Mouse (Mus musculus) heart, embryonic 16.5 days (tissue): ENCODE results near the gene Wdtc1. TPM values are rescaled to one million over a fixed set of nuclear protein-coding genes. Genes with fewer than 3 reads are reported as not detected.

Experiments
- ATAC-seq: fragments of 200-750 bp; cut with Nextera tagmentation; replicated peaks from 2 replicates; pipeline ENCODE4 v1.8.0; 2017; ENCODE audit warnings: moderate number of reproducible peaks; ENCODE audit not compliant: insufficient read depth, low FRiP score; ENCODE audit errors: extremely low read depth
- H3K27ac ChIP-seq: fragments of 300-500 bp; sonication (generic); 2 replicates; pipeline ENCODE4 v1.5.1; 2014; ENCODE audit warnings: mild to moderate bottlenecking, low read length, control low read depth, moderate library complexity
- H3K27me3 ChIP-seq: fragments of 300-500 bp; sonication (generic); 2 replicates; pipeline ENCODE4 v1.6.1; 2014; ENCODE audit warnings: low read length, mixed read lengths; ENCODE audit not compliant: control insufficient read depth, insufficient read depth
- H3K36me3 ChIP-seq: fragments of 300-500 bp; sonication (generic); 2 replicates; pipeline ENCODE4 v1.6.1; 2014; ENCODE audit not compliant: control insufficient read depth, insufficient read depth
- H3K4me1 ChIP-seq: fragments of 300-500 bp; sonication (generic); 2 replicates; pipeline ENCODE4 v1.6.1; 2014; ENCODE audit warnings: low read length, mixed read lengths; ENCODE audit not compliant: control insufficient read depth, insufficient read depth
- H3K4me2 ChIP-seq: fragments of 300-500 bp; sonication (generic); 2 replicates; pipeline ENCODE4 v1.6.1; 2014; ENCODE audit warnings: low read depth, mild to moderate bottlenecking, control low read depth, low read length
- H3K4me3 ChIP-seq: fragments of 300-500 bp; sonication (generic); 2 replicates; pipeline ENCODE4 v1.5.1; 2014; ENCODE audit warnings: mild to moderate bottlenecking, control low read depth, low read length
- H3K9ac ChIP-seq: fragments of 300-500 bp; sonication (generic); 2 replicates; pipeline ENCODE4 v1.6.1; 2014; ENCODE audit warnings: low read length, control low read depth
- H3K9me3 ChIP-seq: fragments of 300-500 bp; sonication (generic); replicated peaks from 2 replicates; pipeline ENCODE4 v1.6.1; 2016; ENCODE audit warnings: low read length; ENCODE audit not compliant: control insufficient read depth
- WGBS: fragments of 180-500 bp; shearing (Covaris S2); extraction: QIAGEN DNeasy Blood & Tissue Kit; methylation state at CpG from one replicate; pipeline ENCODE4 v1.1.7; 2014; 5-methylcytosine and 5-hydroxymethylcytosine counted together
- polyA plus RNA-seq: library from polyadenylated mRNA; unstranded; fragments of >200 nt; fragmentation: Nextera tagmentation; extraction: Ambion mirVana; gene quantifications from 2 replicates; pipeline ENCODE4 v1.2.1, GENCODE M21; 2015

The Wdtc1 gene
- polyA plus RNA-seq, 1 experiment from 2014 or later = 13.7 TPM

DNA sequence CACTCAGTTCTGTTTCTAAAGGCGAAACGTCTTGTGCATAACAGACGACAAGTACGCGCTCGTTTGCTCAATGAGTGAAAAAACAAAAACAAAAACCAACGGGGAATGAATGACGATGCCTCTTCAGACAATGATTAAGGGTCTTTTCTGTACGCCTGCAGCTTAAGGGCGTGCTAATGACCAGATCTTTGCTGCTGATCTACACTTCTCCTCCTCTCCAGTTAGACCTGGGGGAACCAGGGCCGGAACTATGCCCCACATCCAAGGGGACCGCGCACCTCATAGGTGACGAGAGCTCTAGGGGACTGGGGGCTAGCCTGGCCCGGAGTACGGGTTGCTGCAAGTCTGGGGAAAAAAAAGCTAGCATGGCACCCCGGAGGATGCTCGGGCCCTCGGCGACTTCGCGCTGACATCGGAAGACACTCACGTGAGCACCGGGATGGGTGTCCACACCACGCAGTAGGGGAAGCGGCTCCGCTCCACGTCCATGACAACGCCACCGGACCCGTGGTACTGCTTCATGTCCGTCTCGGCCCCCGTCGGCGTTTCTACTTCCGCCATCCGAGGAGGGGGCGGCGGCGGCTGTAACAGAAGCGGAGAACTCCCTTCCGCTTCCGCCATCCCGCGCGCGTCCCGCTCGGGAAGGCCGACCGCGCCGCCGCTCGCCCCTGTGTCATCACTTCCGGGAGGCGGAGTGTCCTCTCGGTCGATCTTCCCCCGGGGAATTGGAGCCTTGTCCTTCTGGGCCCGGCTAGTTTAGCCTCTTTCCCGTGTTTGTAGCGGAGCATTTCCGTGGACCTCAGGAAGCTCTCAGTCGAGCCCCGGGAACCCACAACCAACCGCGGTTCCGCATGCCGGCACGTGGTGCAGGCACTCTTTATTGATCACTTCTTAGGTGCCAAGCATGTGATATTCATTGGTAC lies 75.9 kb downstream of the Wdtc1 start, which contains the start of gene Tmem222:
Gene Tmem222, minus strand, starts transcription at position 689 of the 923 bp plus-strand sequence.
- Histone ChIP-seq H3K9ac (peak within 1 kb of the TSS; percentile 89), H3K9me3 (no peaks in the 10 kb centered on the region), H3K4me2 (peak within 1 kb of the TSS; percentile 88), H3K27ac (peak within 1 kb of the TSS; percentile 86), H3K4me3 (peak within 1 kb of the TSS; percentile 85), H3K36me3 (no peaks in the 10 kb centered on the region; the same call in 1 of the 2 replicates), H3K4me1 (peaks cover 27% of the 10 kb centered on the region), H3K27me3 (no peaks in the 10 kb centered on the region)
- WGBS = under 1% methylated on average over 72 of the region's 73 CpGs
- ATAC-seq = peak; percentile 94

- no peak for ATAC-seq
- Histone ChIP-seq H3K4me3 (no peak overlapping the region), H3K27ac (no peak overlapping the region), H3K4me2 (no peak overlapping the region), H3K9ac (no peak overlapping the region), H3K27me3 (no peaks in the 10 kb centered on the region), H3K36me3 (peaks cover 29% of the 10 kb centered on the region), H3K4me1 (peaks cover 5% of the 10 kb centered on the region), H3K9me3 (no peaks in the 10 kb centered on the region)
- 83% methylated on average over 9 of the region's 9 CpGs for WGBS
These were observed 82.4 kb downstream of the Wdtc1 start for GRCm38 (mm10) chr4:133270929-133271328.

GRCm38 (mm10) chr4:133269596-133269995 lies 83.7 kb downstream of the Wdtc1 start:
- 72% methylated on average over 3 of the region's 3 CpGs for WGBS
- Histone ChIP-seq H3K4me2 (no peak overlapping the region), H3K9ac (no peak overlapping the region), H3K36me3 (peaks cover 39% of the 10 kb centered on the region), H3K9me3 (no peaks in the 10 kb centered on the region), H3K27ac (0 out of 2 replicates have a peak overlapping the region, but pooled peaks have one; percentile 19), H3K4me1 (peaks cover 4% of the 10 kb centered on the region; the same call in 1 of the 2 replicates), H3K4me3 (no peak overlapping the region), H3K27me3 (no peaks in the 10 kb centered on the region)
- ATAC-seq = no peak

DNA sequence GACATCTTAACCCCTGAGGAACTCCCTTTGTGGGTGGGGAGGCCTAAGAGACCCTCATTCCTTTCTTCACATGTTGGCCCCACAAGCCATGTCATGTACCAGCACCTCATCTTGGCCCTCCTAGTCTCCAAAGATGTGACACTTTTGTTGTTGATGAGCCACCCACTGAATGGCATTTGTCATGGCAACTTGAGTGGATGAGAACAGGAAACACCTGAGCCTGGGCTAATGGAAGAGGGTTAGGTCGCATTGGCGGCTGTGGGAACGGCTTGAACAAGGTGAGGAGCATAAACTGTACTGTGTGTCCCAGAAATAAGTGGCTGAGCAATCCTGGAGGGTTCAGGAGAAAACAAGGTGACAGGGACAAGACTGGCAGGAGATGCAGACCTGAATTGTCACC lies 84.3 kb downstream of the Wdtc1 start:
- ATAC-seq = no peak
- no peaks in the 10 kb centered on the region for H3K27me3 ChIP-seq
- no peak overlapping the region for H3K9ac ChIP-seq
- no peak overlapping the region for H3K27ac ChIP-seq
- H3K9me3 ChIP-seq = no peaks in the 10 kb centered on the region
- 87% methylated on average over 3 of the region's 3 CpGs for WGBS
- no peak overlapping the region for H3K4me2 ChIP-seq
- H3K36me3 ChIP-seq = peaks cover 43% of the 10 kb centered on the region
- H3K4me1 ChIP-seq = peaks cover 4% of the 10 kb centered on the region; the same call in 1 of the 2 replicates
- no peak overlapping the region for H3K4me3 ChIP-seq

DNA sequence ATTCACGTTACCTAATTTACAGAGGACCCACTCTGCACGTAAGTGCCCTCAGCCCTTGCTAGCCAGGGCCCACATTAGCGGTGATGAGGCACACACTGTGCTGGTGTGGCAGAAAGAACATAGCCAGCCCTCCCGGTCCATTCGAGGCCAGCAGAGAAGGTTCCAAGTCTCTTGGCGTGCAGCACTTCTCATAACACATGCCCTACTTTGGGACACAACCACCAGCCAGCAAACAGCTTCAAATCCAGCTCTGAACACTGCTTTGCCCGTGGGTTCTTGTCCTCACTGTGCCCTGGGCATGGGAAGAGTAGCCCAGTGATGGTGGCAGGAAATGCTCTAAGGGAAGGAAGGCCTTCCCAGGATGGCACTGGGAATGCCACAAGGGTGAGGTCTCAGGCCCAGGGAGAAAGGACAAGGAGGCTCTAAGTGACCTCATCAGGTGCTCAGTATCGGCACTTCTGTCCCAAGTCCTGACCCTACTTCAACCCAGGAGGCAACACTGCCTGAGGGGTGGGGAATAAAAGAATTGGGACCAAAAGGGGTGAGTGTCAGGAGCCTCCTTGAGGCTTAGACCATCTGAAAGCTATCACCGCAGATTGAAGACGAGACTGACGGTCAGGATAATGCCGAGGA lies 86.9 kb downstream of the Wdtc1 start:
- no peak for ATAC-seq
- 92% methylated on average over 12 of the region's 12 CpGs for WGBS

DNA sequence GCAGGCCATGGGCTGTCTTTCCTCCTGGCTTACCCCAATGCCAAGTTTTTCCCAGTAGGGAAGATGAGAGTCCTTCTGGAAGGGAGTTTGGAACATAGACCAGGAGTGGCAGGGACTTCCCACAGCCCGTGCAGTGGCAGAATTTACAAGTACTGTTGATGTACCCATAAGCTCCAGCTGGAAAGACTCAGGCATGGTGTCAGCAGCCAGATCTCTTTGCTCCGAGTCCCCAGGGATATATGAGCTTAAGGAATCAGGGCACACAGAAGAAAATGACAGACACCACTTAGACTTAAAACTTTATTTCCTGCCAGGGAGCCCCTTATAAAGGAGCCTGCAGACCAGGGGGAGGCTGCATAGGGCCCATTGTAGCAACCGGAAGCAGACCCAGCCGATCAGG lies 87.5 kb downstream of the Wdtc1 start:
- H3K9me3 ChIP-seq = no peaks in the 10 kb centered on the region
- no peak overlapping the region for H3K4me2 ChIP-seq
- 79% methylated on average over 4 of the region's 4 CpGs for WGBS
- ATAC-seq = no peak
- H3K36me3 ChIP-seq = peaks cover 43% of the 10 kb centered on the region
- H3K4me1 ChIP-seq = peaks cover 4% of the 10 kb centered on the region; the same call in 1 of the 2 replicates
- no peak overlapping the region for H3K27ac ChIP-seq
- H3K9ac ChIP-seq = no peak overlapping the region
- H3K4me3 ChIP-seq = no peak overlapping the region
- H3K27me3 ChIP-seq = no peaks in the 10 kb centered on the region

More for the DNA sequence above, 86.9 kb downstream of the Wdtc1 start:
- peaks cover 4% of the 10 kb centered on the region; the same call in 1 of the 2 replicates for H3K4me1 ChIP-seq
- H3K27ac ChIP-seq = no peak overlapping the region
- H3K4me2 ChIP-seq = no peak overlapping the region
- no peaks in the 10 kb centered on the region for H3K27me3 ChIP-seq
- no peak overlapping the region for H3K4me3 ChIP-seq
- no peaks in the 10 kb centered on the region for H3K9me3 ChIP-seq
- H3K9ac ChIP-seq = no peak overlapping the region
- H3K36me3 ChIP-seq = peaks cover 43% of the 10 kb centered on the region

GRCm38 (mm10) chr4:133265297-133265696 lies 88.0 kb downstream of the Wdtc1 start:
- ATAC-seq = no peak
- no peaks in the 10 kb centered on the region for H3K9me3 ChIP-seq
- no peak overlapping the region for H3K4me3 ChIP-seq
- WGBS = 87% methylated on average over 3 of the region's 3 CpGs
- no peaks in the 10 kb centered on the region for H3K27me3 ChIP-seq
- H3K9ac ChIP-seq = no peak overlapping the region
- H3K27ac ChIP-seq = no peak overlapping the region
- H3K4me2 ChIP-seq = no peak overlapping the region
- peaks cover 43% of the 10 kb centered on the region for H3K36me3 ChIP-seq
- peaks cover 4% of the 10 kb centered on the region; the same call in 1 of the 2 replicates for H3K4me1 ChIP-seq

DNA sequence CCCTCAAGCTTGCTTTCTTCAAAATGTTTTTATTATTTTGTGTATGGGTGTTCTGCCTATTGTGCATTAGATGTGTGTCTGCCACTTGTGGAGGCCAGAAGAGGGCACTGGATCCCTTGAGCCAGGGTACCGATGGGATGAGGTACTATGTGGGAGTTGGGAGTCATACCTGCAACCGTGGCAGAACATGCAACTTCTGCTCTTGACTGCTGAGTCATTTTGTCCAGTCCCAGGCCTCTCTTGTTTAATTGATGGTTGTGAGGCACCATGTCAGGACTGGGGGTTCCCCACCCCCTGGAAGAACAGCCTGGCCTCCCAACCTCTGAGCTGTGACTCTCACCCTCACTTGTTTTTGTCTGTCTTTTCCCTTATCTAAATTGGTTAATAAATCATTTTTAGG lies 88.7 kb downstream of the Wdtc1 start:
- H3K4me3 ChIP-seq = no peak overlapping the region
- peaks cover 1% of the 10 kb centered on the region; the same call in 1 of the 2 replicates for H3K4me1 ChIP-seq
- 90% methylated on average over 2 of the region's 2 CpGs for WGBS
- no peak overlapping the region for H3K27ac ChIP-seq
- H3K9me3 ChIP-seq = no peaks in the 10 kb centered on the region
- no peak for ATAC-seq
- no peak overlapping the region for H3K4me2 ChIP-seq
- H3K36me3 ChIP-seq = peaks cover 40% of the 10 kb centered on the region
- no peak overlapping the region for H3K9ac ChIP-seq
- H3K27me3 ChIP-seq = no peaks in the 10 kb centered on the region

DNA sequence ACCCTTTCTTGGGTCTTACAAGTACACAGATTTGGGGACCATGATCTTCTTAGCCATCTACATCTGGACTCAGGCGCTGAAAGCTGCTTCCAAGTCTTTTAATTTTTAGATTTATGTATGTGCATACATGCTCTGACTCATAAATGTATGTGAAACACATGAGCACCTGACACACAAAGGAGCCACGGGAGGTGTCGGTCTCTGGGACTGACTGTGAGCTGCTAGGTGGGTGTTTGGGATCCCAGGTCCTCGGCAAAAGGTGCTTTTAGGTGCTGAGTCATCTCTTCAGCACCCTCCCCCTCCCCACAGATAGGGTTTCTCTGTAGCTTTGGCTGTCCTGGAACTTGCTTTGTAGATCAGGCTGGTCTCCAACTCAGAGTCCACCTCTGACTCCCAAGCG lies 89.5 kb downstream of the Wdtc1 start:
- H3K36me3 ChIP-seq = peaks cover 32% of the 10 kb centered on the region
- no peaks in the 10 kb centered on the region for H3K4me1 ChIP-seq
- H3K4me3 ChIP-seq = no peak overlapping the region
- no peaks in the 10 kb centered on the region for H3K9me3 ChIP-seq
- no peak overlapping the region for H3K27ac ChIP-seq
- no peaks in the 10 kb centered on the region for H3K27me3 ChIP-seq
- 80% methylated on average over 5 of the region's 5 CpGs for WGBS
- no peak for ATAC-seq
- no peak overlapping the region for H3K4me2 ChIP-seq
- no peak overlapping the region for H3K9ac ChIP-seq
